Mouse (Mus musculus): Measurements from ENCODE around the gene Capn2. TPM values are rescaled to one million over a fixed set of nuclear protein-coding genes. Genes with fewer than 3 reads are reported as not detected.

The Capn2 gene
- total and polyA plus RNA-seq, 3 experiments: 10.6 to 19.3 TPM; not detected in 1

- Histone ChIP-seq H3K79me2 (ENCODE audit: control insufficient read depth, insufficient read depth, low read length, poor library complexity) (no peaks in the 10 kb centered on the region), H3K36me3 (ENCODE audit: control insufficient read depth in 1 of 2, insufficient read depth in 2 of 2, low read length in 2 of 2) (no peaks in the 10 kb centered on the region), H3K4me1 (ENCODE audit: control insufficient read depth in 1 of 2, insufficient read depth in 2 of 2, low read length in 2 of 2) (no peaks in the 10 kb centered on the region), H3K27me3 (ENCODE audit: control insufficient read depth in 1 of 2, insufficient read depth in 2 of 2, low read length in 2 of 2) (no peaks in the 10 kb centered on the region), H3K9ac (ENCODE audit: control insufficient read depth, low read depth, low read length, poor library complexity, severe bottlenecking) (no peak overlapping the region), H3K9me3 (replicated peaks; ENCODE audit: insufficient read depth, low read length) (no peaks in the 10 kb centered on the region), H3K4me3 (ENCODE audit: control insufficient read depth in 1 of 2, insufficient read depth in 1 of 2, low read depth in 2 of 2, low read length in 2 of 2) (no peak overlapping the region), H3K27ac (ENCODE audit: control insufficient read depth, low read depth, low read length) (no peak overlapping the region)
- TF ChIP-seq BHLHE40 (IDR thresholded peaks at IDR 0.05; ENCODE audit: borderline replicate concordance, low read depth, low read length) (no peak), POLR2AphosphoS5 (IDR thresholded peaks at IDR 0.05; ENCODE audit: borderline replicate concordance, low read depth, low read length) (no peak), MYB (IDR thresholded peaks at IDR 0.05; ENCODE audit: low read depth, low read length) (no peak), RAD21 (IDR thresholded peaks at IDR 0.05; ENCODE audit: low read depth, low read length) (no peak), USF2 (IDR thresholded peaks at IDR 0.05; ENCODE audit: borderline replicate concordance in 1 of 2, insufficient read depth in 1 of 2, low read depth in 1 of 2, low read length in 2 of 2) (no peak), MYC (IDR thresholded peaks at IDR 0.05; ENCODE audit: low read depth, low read length) (no peak), SIN3A (IDR thresholded peaks at IDR 0.05; ENCODE audit: low read length) (no peak), MAX (IDR thresholded peaks at IDR 0.05; ENCODE audit: low read length) (no peak), ZKSCAN1 (IDR thresholded peaks at IDR 0.05; ENCODE audit: low read depth, low read length) (no peak), ZMIZ1 (IDR thresholded peaks at IDR 0.05; ENCODE audit: low read depth, low read length) (no peak), MEF2A (IDR thresholded peaks at IDR 0.05; ENCODE audit: extremely low read depth, insufficient replicate concordance, low read depth, low read length, poor library complexity, severe bottlenecking) (no peak), MAZ (IDR thresholded peaks at IDR 0.05; ENCODE audit: low read depth, low read length) (no peak), ELF1 (IDR thresholded peaks at IDR 0.05; ENCODE audit: low read depth, low read length) (no peak), NRF1 (IDR thresholded peaks at IDR 0.05; ENCODE audit: insufficient read depth, low read depth, low read length, poor library complexity, severe bottlenecking) (no peak), JUND (IDR thresholded peaks at IDR 0.05; ENCODE audit: low read depth, low read length) (no peak), KAT2A (conservative IDR thresholded peaks at IDR 0.05; ENCODE audit: low read depth, low read length) (no peak), EP300 (IDR thresholded peaks at IDR 0.05; ENCODE audit: low read depth in 1 of 2, low read length in 2 of 2) (no peak), MXI1 (IDR thresholded peaks at IDR 0.05; ENCODE audit: low read depth, low read length) (no peak), NELFE (IDR thresholded peaks at IDR 0.05; ENCODE audit: low read depth, low read length) (no peak), MAFK (IDR thresholded peaks at IDR 0.05; ENCODE audit: borderline replicate concordance, low read depth, low read length) (no peak)
- no peak for DNase-seq (ENCODE audit: low read depth, low spot score)
These were observed 16.2 kb upstream of the Capn2 start for GRCm38 (mm10) chr1:182533583-182533982.

Measured in MEL (cell line).